Mouse (Mus musculus) ES-E14 (cell line): ENCODE data around the gene Lhx2.

Experiments
- CHD2 ChIP-seq: IDR thresholded peaks from 2 replicates; pipeline ENCODE4 v1.6.1; 2014; ENCODE audit warnings: mild to moderate bottlenecking, low read depth, low read length, inconsistent platforms
- HCFC1 ChIP-seq: IDR thresholded peaks from 2 replicates; pipeline ENCODE4 v1.6.1; 2012; ENCODE audit warnings: low read length, inconsistent platforms, borderline replicate concordance; ENCODE audit not compliant: insufficient read depth
- MAFK ChIP-seq: IDR thresholded peaks from 2 replicates; pipeline ENCODE4 v1.6.1; 2014; ENCODE audit warnings: mild to moderate bottlenecking, low read depth, low read length, inconsistent platforms; ENCODE audit not compliant: insufficient read depth
- ZC3H11A ChIP-seq: IDR thresholded peaks from 2 replicates; pipeline ENCODE4 v1.6.1; 2012; ENCODE audit warnings: low read depth, mild to moderate bottlenecking, inconsistent platforms, low read length, borderline replicate concordance
- ZNF384 ChIP-seq: IDR thresholded peaks from 2 replicates; pipeline ENCODE4 v1.6.1; 2012; ENCODE audit warnings: low read depth, low read length, inconsistent platforms

DNA sequence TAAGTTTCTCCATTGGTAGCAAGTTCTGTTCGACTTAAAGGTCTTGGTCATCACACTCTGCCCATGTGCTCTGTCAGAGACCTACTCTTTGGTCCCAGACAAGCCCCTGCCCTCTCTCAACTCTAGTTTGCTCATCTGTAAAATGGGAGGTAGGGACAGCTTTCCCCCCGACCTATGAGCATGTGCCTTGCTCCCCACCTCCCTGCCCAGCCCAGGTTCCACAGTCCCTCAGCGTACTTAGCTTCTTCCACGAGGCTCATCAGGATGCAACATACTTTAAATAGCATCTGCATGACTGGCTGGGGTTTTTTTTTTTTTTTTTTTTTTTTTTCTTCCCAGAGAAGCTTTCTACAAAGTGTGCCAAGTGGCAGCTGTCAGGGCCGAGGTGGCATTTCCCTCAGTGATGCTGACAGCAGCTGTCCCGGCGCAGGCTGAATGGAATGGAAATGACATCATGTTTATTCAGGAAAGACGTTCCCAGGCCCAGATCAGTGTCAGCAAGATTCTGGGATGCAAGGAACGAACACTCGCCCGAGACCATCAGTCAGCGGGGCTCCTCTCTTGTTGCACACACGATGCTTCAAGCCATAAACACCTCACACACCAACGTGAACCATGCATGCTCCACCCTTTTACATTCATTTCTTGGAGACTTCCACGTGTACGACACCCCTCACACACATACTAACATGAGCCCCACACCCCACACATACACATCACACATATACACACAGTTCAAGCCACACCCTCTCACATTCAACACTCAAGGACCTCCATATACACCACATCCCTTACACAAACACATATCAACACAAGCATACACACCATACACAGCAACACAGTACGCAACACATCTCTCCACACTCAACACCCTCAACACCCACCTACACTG lies 56.1 kb downstream of the Lhx2 start:
- no peak for TF ChIP-seq CHD2
- TF ChIP-seq HCFC1, result no peak
- TF ChIP-seq MAFK, result no peak
- peak; percentile 56 for TF ChIP-seq ZNF384
- TF ChIP-seq ZC3H11A, result no peak
